Mouse (Mus musculus): ENCODE data around the gene Fanci. TPM values are rescaled to one million over a fixed set of nuclear protein-coding genes. Genes with fewer than 3 reads are reported as not detected.

Fanci gene
- polyA plus RNA-seq, 1 experiment from 2014 or later = 1.2 TPM

DNA sequence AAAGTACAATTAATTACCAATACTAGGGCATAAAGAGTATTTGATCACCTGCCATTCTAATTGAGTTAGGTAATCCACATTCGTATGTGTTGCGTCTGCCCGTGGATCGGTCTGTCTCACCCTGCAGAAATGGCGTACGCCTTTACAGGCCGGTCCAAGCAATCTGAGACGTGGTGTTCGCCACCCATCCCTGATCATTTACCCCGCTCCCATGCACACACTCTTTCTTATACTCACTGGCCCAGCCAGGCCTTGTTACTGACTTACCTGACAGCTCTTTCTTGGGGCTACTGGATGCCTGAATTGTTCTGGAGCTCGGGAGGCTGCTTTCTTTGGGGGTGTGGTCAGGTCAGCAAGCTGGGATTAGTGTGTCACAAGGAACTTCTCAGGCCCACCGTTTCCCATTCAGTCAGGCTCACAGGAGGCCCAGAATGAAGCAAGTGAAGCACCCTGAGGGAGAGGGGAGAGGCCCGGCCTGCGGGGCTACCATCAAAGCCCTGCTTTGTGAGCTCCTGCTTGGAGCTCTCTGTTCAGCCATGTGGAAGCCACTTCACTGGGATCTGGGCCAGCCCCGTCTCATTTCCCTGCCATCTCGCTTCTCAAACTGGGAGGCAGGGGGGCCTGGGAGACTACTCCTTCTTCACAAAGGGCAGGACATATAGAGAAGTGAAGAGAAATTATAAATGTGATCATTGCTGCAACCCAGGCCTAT lies 5.2 kb upstream of the Fanci start, which contains the start of gene Rlbp1:
Gene Rlbp1 (minus strand): TSS at position 627 of the 712 bp plus-strand sequence.
- Histone ChIP-seq H3K9me3 (ENCODE audit: control insufficient read depth) (no peaks in the 10 kb centered on the region), H3K27ac (ENCODE audit: low read depth, low read length) (no peak within 1 kb of the TSS), H3K4me3 (ENCODE audit: low read depth, low read length) (no peak within 1 kb of the TSS), H3K4me2 (replicated peaks; ENCODE audit: low read depth) (no peak within 1 kb of the TSS), H3K27me3 (replicated peaks; ENCODE audit: control insufficient read depth, insufficient read depth, low read length) (no peaks in the 10 kb centered on the region), H3K4me1 (replicated peaks; ENCODE audit: control insufficient read depth, insufficient read depth, low read length) (no peaks in the 10 kb centered on the region), H3K36me3 (ENCODE audit: control insufficient read depth, insufficient read depth) (no peaks in the 10 kb centered on the region), H3K9ac (ENCODE audit: low read depth, low read length) (no peak within 1 kb of the TSS)
- no peak for ATAC-seq
- TF ChIP-seq CTCF (IDR thresholded peaks at IDR 0.05; ENCODE audit: low read depth) = no peak
- 70% methylated on average over 16 of the region's 16 CpGs for WGBS

DNA sequence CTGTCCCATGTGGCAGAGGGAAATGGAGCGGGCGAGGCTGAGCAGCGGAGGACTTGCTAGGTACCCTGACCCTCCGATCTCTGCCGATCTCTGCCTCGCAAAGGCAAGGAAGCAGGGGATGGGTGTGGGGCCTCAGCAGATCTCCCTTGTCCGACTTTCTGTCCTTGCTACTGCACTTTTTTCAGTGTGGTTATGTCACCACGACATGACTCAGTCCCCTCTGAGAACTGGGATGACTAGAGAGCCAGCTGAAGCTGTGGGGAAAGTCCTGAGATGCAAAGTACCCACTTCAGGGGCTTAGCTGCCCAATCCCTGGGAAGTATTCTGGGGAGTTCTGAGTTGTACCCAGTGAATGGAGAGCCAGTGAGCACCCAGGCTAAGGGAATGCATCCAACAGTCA lies 4.6 kb upstream of the Fanci start:
- no peak overlapping the region for H3K4me3 ChIP-seq (ENCODE audit: low read depth, low read length)
- no peaks in the 10 kb centered on the region for H3K27me3 ChIP-seq (replicated peaks; ENCODE audit: control insufficient read depth, insufficient read depth, low read length)
- no peak for ATAC-seq
- no peaks in the 10 kb centered on the region for H3K9me3 ChIP-seq (ENCODE audit: control insufficient read depth)
- TF ChIP-seq CTCF (IDR thresholded peaks at IDR 0.05; ENCODE audit: low read depth) = no peak
- H3K4me2 ChIP-seq (replicated peaks; ENCODE audit: low read depth) = no peak overlapping the region
- H3K9ac ChIP-seq (ENCODE audit: low read depth, low read length) = no peak overlapping the region
- no peak overlapping the region for H3K27ac ChIP-seq (ENCODE audit: low read depth, low read length)
- no peaks in the 10 kb centered on the region for H3K36me3 ChIP-seq (ENCODE audit: control insufficient read depth, insufficient read depth)
- 73% methylated on average over 8 of the region's 8 CpGs for WGBS
- H3K4me1 ChIP-seq (replicated peaks; ENCODE audit: control insufficient read depth, insufficient read depth, low read length) = no peaks in the 10 kb centered on the region

DNA sequence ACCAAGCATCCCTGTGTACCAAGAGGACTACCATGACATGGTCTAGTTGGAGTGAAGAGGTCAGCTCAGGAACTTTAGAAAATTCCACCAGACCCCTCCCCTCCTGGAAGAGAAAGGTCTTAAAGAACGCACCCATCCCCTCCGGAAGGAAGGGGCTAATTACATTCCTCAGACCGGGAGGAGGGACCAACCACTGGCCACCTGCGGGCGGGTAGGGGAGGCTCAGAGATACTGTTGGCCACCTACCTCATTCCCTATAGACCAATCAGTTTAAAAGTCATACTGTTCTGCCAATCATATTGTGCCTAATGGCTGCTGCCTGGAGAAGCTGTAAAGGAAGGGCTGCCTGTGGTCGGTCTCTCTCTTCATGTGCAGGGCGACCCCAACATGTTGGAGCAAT lies 3.7 kb upstream of the Fanci start:
- TF ChIP-seq CTCF (IDR thresholded peaks at IDR 0.05; ENCODE audit: low read depth) = no peak
- 33% methylated on average over 7 of the region's 7 CpGs for whole genome bisulfite sequencing
- H3K9me3 ChIP-seq (ENCODE audit: control insufficient read depth) = no peaks in the 10 kb centered on the region
- no peaks in the 10 kb centered on the region for H3K36me3 ChIP-seq (ENCODE audit: control insufficient read depth, insufficient read depth)
- no peak for ATAC-seq
- H3K9ac ChIP-seq (ENCODE audit: low read depth, low read length) = no peak overlapping the region
- H3K4me2 ChIP-seq (replicated peaks; ENCODE audit: low read depth) = no peak overlapping the region
- no peak overlapping the region for H3K27ac ChIP-seq (ENCODE audit: low read depth, low read length)
- H3K4me1 ChIP-seq (replicated peaks; ENCODE audit: control insufficient read depth, insufficient read depth, low read length) = no peaks in the 10 kb centered on the region
- H3K27me3 ChIP-seq (replicated peaks; ENCODE audit: control insufficient read depth, insufficient read depth, low read length) = no peaks in the 10 kb centered on the region
- H3K4me3 ChIP-seq (ENCODE audit: low read depth, low read length) = no peak overlapping the region

DNA sequence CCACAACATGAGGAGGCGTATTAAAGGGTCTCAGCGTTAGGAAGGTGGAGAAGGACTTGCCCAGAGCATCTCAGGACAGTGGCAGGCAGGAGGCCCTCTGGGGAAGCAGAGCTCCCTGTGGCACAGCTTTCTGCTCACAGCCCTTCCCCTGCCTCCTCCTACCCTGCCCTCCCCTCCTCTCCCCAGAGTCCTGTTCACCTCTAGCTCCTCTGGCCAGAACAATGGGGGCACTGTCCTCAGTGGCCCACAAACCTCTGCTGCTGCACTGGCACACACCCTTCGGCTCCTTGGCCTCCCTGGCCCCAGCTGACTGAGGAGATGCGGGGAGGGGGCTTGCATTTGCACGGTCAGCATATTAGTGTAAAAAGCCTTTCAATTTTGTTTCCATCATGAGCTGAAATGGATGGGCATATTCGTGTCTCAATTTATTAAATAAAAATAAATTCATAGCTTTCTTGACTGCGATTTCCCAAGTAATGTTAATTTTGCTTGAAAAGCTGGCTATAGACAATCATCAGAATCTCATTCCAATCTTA lies 3.0 kb upstream of the Fanci start:
- Histone ChIP-seq H3K4me2 (replicated peaks; ENCODE audit: low read depth) (no peak overlapping the region), H3K9me3 (ENCODE audit: control insufficient read depth) (no peaks in the 10 kb centered on the region), H3K4me1 (replicated peaks; ENCODE audit: control insufficient read depth, insufficient read depth, low read length) (no peaks in the 10 kb centered on the region), H3K27me3 (replicated peaks; ENCODE audit: control insufficient read depth, insufficient read depth, low read length) (no peaks in the 10 kb centered on the region), H3K27ac (ENCODE audit: low read depth, low read length) (no peak overlapping the region), H3K4me3 (ENCODE audit: low read depth, low read length) (no peak overlapping the region), H3K9ac (ENCODE audit: low read depth, low read length) (no peak overlapping the region), H3K36me3 (ENCODE audit: control insufficient read depth, insufficient read depth) (no peaks in the 10 kb centered on the region)
- 73% methylated on average over 7 of the region's 7 CpGs for whole genome bisulfite sequencing
- no peak for TF ChIP-seq CTCF (IDR thresholded peaks at IDR 0.05; ENCODE audit: low read depth)
- ATAC-seq = no peak

DNA sequence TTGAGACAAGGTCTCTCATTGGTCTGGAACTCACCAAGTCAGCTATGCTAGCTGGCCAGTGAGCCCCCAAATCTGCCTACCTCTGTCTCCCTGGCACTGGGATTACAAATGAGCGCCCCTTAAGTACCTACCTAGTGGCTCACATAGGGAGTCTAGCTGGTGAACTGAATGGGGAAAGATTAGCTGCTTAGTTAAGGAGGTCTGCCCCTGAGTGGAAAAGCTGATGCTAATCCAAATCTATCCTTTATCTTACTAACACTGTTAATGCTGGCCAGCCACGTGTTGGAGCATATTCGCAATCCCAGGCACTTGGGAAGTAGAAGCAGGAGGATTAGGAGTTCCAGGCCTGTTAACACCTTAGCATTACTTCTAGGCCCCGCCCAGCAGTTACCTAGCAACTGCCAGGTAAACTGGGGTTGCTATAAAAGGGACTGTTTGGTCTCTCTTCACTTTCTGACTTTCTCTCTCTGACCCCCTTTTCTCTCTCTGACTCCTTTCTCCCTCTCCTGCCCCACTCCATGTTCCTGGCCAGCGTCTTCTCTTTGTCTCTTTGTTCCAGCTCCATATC lies 1.5 kb upstream of the Fanci start:
- WGBS = 53% methylated on average over 5 of the region's 5 CpGs
- no peak overlapping the region for H3K27ac ChIP-seq (ENCODE audit: low read depth, low read length)
- TF ChIP-seq CTCF (IDR thresholded peaks at IDR 0.05; ENCODE audit: low read depth) = no peak

DNA sequence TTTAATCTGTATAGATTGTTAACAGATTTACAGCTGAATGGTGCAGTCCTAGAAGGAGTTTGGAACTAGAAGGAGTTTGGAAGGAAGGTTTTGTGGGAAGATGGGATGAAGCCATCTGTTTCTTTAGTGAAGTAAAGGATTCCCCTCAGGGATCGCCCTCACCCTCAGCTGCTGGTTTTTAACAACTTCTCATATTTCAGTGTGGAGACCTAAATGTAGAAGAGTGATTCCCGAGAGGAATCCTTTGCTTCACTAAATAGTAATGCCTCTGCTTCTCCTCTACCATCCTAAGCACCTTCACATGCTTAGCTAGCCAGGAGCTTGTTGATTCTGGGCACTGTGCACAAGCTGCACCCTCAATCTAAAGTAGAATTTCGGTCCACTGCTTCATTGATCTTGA lies 258 bp upstream of the Fanci start:
- TF ChIP-seq CTCF (IDR thresholded peaks at IDR 0.05; ENCODE audit: low read depth) = no peak
- no peaks in the 10 kb centered on the region for H3K36me3 ChIP-seq (ENCODE audit: control insufficient read depth, insufficient read depth)
- peak overlapping the region; percentile 81 for H3K4me2 ChIP-seq (replicated peaks; ENCODE audit: low read depth)
- peak overlapping the region; percentile 53; the same call in 1 of the 2 replicates for H3K9ac ChIP-seq (ENCODE audit: low read depth, low read length)
- H3K9me3 ChIP-seq (ENCODE audit: control insufficient read depth) = no peaks in the 10 kb centered on the region
- no peak for ATAC-seq
- 8% methylated on average over 3 of the region's 3 CpGs for WGBS
- H3K4me3 ChIP-seq (ENCODE audit: low read depth, low read length) = peak overlapping the region; percentile 51
- 0 out of 2 replicates have a peak overlapping the region, but pooled peaks have one; percentile 28 for H3K27ac ChIP-seq (ENCODE audit: low read depth, low read length)
- no peaks in the 10 kb centered on the region for H3K4me1 ChIP-seq (replicated peaks; ENCODE audit: control insufficient read depth, insufficient read depth, low read length)
- H3K27me3 ChIP-seq (replicated peaks; ENCODE audit: control insufficient read depth, insufficient read depth, low read length) = no peaks in the 10 kb centered on the region

More for the DNA sequence above, 1.5 kb upstream of the Fanci start:
- Histone ChIP-seq H3K4me2 (replicated peaks; ENCODE audit: low read depth) (no peak overlapping the region), H3K9me3 (ENCODE audit: control insufficient read depth) (no peaks in the 10 kb centered on the region), H3K4me1 (replicated peaks; ENCODE audit: control insufficient read depth, insufficient read depth, low read length) (no peaks in the 10 kb centered on the region), H3K9ac (ENCODE audit: low read depth, low read length) (no peak overlapping the region), H3K4me3 (ENCODE audit: low read depth, low read length) (no peak overlapping the region), H3K27me3 (replicated peaks; ENCODE audit: control insufficient read depth, insufficient read depth, low read length) (no peaks in the 10 kb centered on the region), H3K36me3 (ENCODE audit: control insufficient read depth, insufficient read depth) (no peaks in the 10 kb centered on the region)
- no peak for ATAC-seq
